Mouse (Mus musculus) heart, adult 2 months (tissue): ENCODE results near the gene Fam171a2. TPM values are rescaled to one million over a fixed set of nuclear protein-coding genes. Genes with fewer than 3 reads are reported as not detected.
"Not testable (repeated sequence)": the region's sequence is repeated elsewhere in the genome, so short reads cannot be mapped to it uniquely, and the experiment has no call there.

Experiments
- DNase-seq, 2 experiments: peaks; one replicate each; pipeline ENCODE4 v3.0.0; 2021
- H3K27ac ChIP-seq: fragments of 200-600 bp; 2 replicates; pipeline ENCODE4 v1.8.1; 2022
- H3K27me3 ChIP-seq: fragments of 200-500 bp; 2 replicates; pipeline ENCODE4 v1.6.1; 2012; ENCODE audit warnings: mild to moderate bottlenecking, low read length, inconsistent platforms, mixed read lengths; ENCODE audit not compliant: control insufficient read depth, insufficient read depth
- H3K36me3 ChIP-seq: fragments of 200-500 bp; 2 replicates; pipeline ENCODE4 v1.6.1; 2012; ENCODE audit warnings: low read length, inconsistent platforms; ENCODE audit not compliant: control insufficient read depth, insufficient read depth
- H3K4me1 ChIP-seq: fragments of 200-500 bp; 2 replicates; pipeline ENCODE4 v1.6.1; 2011; ENCODE audit warnings: low read length; ENCODE audit not compliant: control insufficient read depth, insufficient read depth
- H3K4me3 ChIP-seq: fragments of 200-600 bp; 2 replicates; pipeline ENCODE4 v1.8.1; 2022
- H3K79me2 ChIP-seq: fragments of 200-500 bp; replicated peaks from 2 replicates; pipeline ENCODE4 v1.6.1; 2012; ENCODE audit warnings: mild to moderate bottlenecking, inconsistent platforms, low read length, moderate library complexity, mixed read lengths; ENCODE audit not compliant: control insufficient read depth, insufficient read depth
- H3K9ac ChIP-seq: fragments of 200-500 bp; 2 replicates; pipeline ENCODE4 v1.6.1; 2012; ENCODE audit warnings: low read depth, mild to moderate bottlenecking, control low read depth, inconsistent platforms, low read length, mixed read lengths
- CTCF ChIP-seq: fragments of 200-600 bp; IDR thresholded peaks from 2 replicates; pipeline ENCODE4 v1.8.1; 2022; ENCODE audit warnings: antibody characterized with exemption, mild to moderate bottlenecking, moderate library complexity
- EP300 ChIP-seq: fragments of 200-500 bp; IDR thresholded peaks from 2 replicates; pipeline ENCODE4 v1.6.1; 2011; ENCODE audit warnings: low read depth, low read length, control low read depth; ENCODE audit not compliant: insufficient read depth
- POLR2A ChIP-seq: fragments of 200-500 bp; IDR thresholded peaks from 2 replicates; pipeline ENCODE4 v1.6.1; 2011; ENCODE audit warnings: mild to moderate bottlenecking, low read depth, low read length, control low read depth; ENCODE audit not compliant: insufficient read depth
- WGBS: fragments of 180-500 bp; shearing (Covaris S2); methylation state at CpG from one replicate; pipeline ENCODE4 v1.1.7; 2018; 5-methylcytosine and 5-hydroxymethylcytosine counted together
- intact Hi-C: fragments of 180-260 bp; cut with DNase I; formaldehyde crosslinking; loops from one replicate; pipeline ENCODE4 v1.15.1; 2025
- polyA plus RNA-seq: library from polyadenylated mRNA; depleted of rRNA; stranded (reverse); fragments of >200 nt; gene quantifications from 2 replicates; pipeline ENCODE4 v1.2.3, GENCODE M21; 2012
- total RNA-seq, 2 experiments: library from RNA; stranded (reverse); gene quantifications; 2 replicates each; pipeline ENCODE4 v1.2.3; 2021

Gene Fam171a2
- total and polyA plus RNA-seq, 3 experiments, result 3.8 to 8.3 (median 3.9) TPM

- Histone ChIP-seq H3K27me3 (no peaks in the 10 kb centered on the region), H3K27ac (peak overlapping the region; percentile 17), H3K4me1 (peaks cover 3% of the 10 kb centered on the region)
Measured at GRCm38 (mm10) chr11:102411704-102412103, 35.8 kb downstream of the Fam171a2 start.

GRCm38 (mm10) chr11:102411061-102411460 is 36.4 kb downstream of the Fam171a2 start:
- WGBS, result 67% methylated on average over 3 of the region's 3 CpGs
- no peak overlapping the region for H3K4me3 ChIP-seq
- H3K27me3 ChIP-seq, result no peaks in the 10 kb centered on the region
- no peaks in the 10 kb centered on the region for H3K79me2 ChIP-seq
- H3K36me3 ChIP-seq, result no peaks in the 10 kb centered on the region
- peaks cover 5% of the 10 kb centered on the region for H3K4me1 ChIP-seq
- intact Hi-C loops, result loop anchor here (1.0 to 2.0 kb wide), 2 partner anchors 102 to 162 kb away; partner anchors contain the start of gene BC030867
- H3K9ac ChIP-seq, result no peak overlapping the region
- DNase-seq, result no peak
- no peak overlapping the region for H3K27ac ChIP-seq
- TF ChIP-seq POLR2A (no peak), EP300 (no peak), CTCF (no peak)

More at GRCm38 (mm10) chr11:102411704-102412103, 35.8 kb downstream of the Fam171a2 start:
- no peaks in the 10 kb centered on the region for H3K36me3 ChIP-seq
- intact Hi-C loops, result loop anchor here (1.0 to 2.0 kb wide), 2 partner anchors 102 to 163 kb away; partner anchors contain the start of gene BC030867
- peak; percentile 88 to 91 for DNase-seq
- TF ChIP-seq POLR2A (no peak), EP300 (peak; percentile 97), CTCF (peak; percentile 94)
- no peaks in the 10 kb centered on the region for H3K79me2 ChIP-seq
- no peak overlapping the region for H3K4me3 ChIP-seq
- 0 out of 2 replicates have a peak overlapping the region, but pooled peaks have one; percentile 4 for H3K9ac ChIP-seq
- WGBS, result 5% methylated on average over 11 of the region's 11 CpGs

GRCm38 (mm10) chr11:102410345-102410744 is 37.1 kb downstream of the Fam171a2 start:
- H3K4me1 ChIP-seq, H3K27me3 ChIP-seq, H3K4me3 ChIP-seq, H3K36me3 ChIP-seq, DNase-seq, H3K79me2 ChIP-seq, H3K9ac ChIP-seq, H3K27ac ChIP-seq: not testable (repeated sequence)
- intact Hi-C loops, result loop anchor here (2.0 kb wide), 1 partner anchor 162 kb away; the partner anchor contains the start of gene BC030867
- WGBS, result 97% methylated on average over 3 of the region's 3 CpGs

GRCm38 (mm10) chr11:102409795-102410330 is 37.6 kb downstream of the Fam171a2 start:
- Histone ChIP-seq H3K36me3 (no peaks in the 10 kb centered on the region), H3K27me3 (no peaks in the 10 kb centered on the region), H3K79me2 (no peaks in the 10 kb centered on the region), H3K4me3 (no peak overlapping the region), H3K4me1 (peaks cover 5% of the 10 kb centered on the region), H3K9ac (no peak overlapping the region), H3K27ac (no peak overlapping the region)
- 81% methylated on average over 3 of the region's 3 CpGs for WGBS
- intact Hi-C loops, result loop anchor here (1.0 to 2.0 kb wide), 2 partner anchors 113 to 161 kb away; partner anchors contain the start of gene BC030867
- TF ChIP-seq CTCF (no peak), POLR2A (no peak), EP300 (no peak)
- DNase-seq, result no peak

- H3K9ac ChIP-seq, result peak overlapping the region; percentile 54; the same call in 1 of the 2 replicates
- 45% methylated on average over 15 of the region's 15 CpGs for WGBS
- no peak for TF ChIP-seq POLR2A
- no peak for TF ChIP-seq EP300
- no peak for TF ChIP-seq CTCF
- H3K79me2 ChIP-seq, result no peaks in the 10 kb centered on the region
- DNase-seq, result no peak
- peak overlapping the region; percentile 98 for H3K27ac ChIP-seq
- H3K4me3 ChIP-seq, result peak overlapping the region; percentile 44
- H3K36me3 ChIP-seq, result no peaks in the 10 kb centered on the region
- no peaks in the 10 kb centered on the region for H3K27me3 ChIP-seq
- peaks cover 5% of the 10 kb centered on the region for H3K4me1 ChIP-seq
- intact Hi-C loops, result loop anchor here (1.0 kb wide), 1 partner anchor 112 kb away; no protein-coding TSS in a partner anchor
Measured at GRCm38 (mm10) chr11:102408888-102409794, 38.3 kb downstream of the Fam171a2 start.
